Mouse (Mus musculus): ENCODE measurements around the gene Pfn3. TPM values are rescaled to one million over a fixed set of nuclear protein-coding genes. Genes with fewer than 3 reads are reported as not detected.

Pfn3 gene
- 0.80 TPM in 1 of 2 replicates, not detected in the other for polyA plus RNA-seq (2015; fragmentation: Nextera tagmentation; extraction: Ambion mirVana)

DNA sequence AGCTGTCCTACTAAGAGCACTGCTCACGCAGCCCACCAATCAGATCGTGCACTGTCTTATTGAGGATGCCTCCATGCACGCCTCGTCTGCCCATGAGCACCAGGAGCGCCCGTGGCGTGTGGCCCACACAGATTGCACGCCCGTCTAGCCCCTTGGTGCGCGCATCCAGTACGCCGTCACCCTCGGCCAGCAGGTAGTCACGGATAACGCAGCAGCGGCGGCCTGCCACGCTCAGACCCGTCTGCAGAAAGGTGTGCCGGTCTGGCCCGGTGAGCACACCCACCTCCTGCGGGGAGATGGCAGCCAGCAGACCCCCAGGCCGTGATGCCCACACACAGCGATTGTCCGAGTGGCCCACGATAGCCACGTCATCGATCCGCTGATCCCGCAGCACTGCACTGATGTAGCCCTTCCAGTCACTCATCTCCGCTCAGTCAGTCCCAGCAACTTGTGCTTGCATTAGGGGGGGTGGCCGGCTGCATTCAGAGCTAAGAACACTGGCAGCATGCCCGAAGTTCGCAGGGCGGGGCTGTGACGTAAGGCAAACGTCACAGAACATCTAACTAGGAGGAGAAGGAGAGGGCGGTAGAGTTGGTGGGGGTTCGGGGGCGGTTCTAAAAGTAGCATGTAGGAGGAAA, at the start of gene Pfn3:
TSS of gene Pfn3 (minus strand) at position 490 of the 638 bp plus-strand sequence.
- Histone ChIP-seq H3K27ac (no peak within 1 kb of the TSS), H3K36me3 (no peaks in the 10 kb centered on the region), H3K27me3 (peaks cover 56% of the 10 kb centered on the region), H3K4me1 (replicated peaks) (peaks cover 17% of the 10 kb centered on the region), H3K4me3 (peak within 1 kb of the TSS; percentile 44), H3K9ac (peak within 1 kb of the TSS; percentile 70), H3K9me3 (no peaks in the 10 kb centered on the region), H3K4me2 (peak within 1 kb of the TSS; percentile 69)
- WGBS = 10% methylated on average over 41 of the region's 41 CpGs
- peak; percentile 70 for ATAC-seq (ENCODE audit: low FRiP score)

DNA sequence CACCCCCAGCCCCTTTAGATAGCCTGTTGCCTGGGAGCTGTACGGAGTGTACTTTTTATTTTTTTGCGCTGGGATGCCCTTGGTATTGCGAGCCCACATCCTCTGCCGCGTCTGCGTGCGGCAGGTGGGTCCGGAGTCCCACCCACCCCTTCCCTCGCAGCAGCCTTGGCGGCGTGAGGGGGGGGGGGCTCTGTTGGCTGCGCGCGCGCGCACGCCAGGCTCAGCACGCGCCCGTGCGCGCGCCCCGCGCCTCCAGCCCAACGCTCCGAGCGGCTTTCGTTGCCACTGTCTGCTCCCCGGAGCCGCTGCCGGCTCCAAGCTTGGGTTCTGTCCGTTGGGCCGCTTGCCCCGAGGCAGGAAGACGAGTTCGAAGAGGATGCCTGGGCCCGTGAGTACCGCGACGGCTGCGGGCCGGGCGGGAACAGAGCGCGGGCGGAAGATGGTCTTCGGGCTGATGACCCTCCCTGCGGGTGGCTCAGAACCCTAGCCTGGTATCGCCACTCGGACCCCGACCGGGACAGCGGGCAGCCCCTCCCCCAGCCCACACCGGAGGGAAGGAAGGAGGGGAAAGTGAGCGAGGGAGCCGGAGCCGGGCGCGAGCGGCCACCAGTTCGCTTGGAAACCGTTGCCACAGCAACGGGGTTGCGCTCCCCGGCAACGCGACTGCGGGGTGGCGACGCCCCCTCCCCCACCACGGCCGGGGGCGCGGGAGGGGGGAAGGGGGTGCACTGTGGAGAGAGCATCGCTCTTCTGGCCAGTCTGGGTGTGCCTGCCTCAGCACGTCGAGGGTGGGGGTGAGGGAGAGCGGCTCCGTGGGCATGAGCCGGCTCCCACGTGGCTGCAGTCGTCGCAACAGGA, 49.2 kb upstream of the Pfn3 start, which contains the start of gene Prr7:
TSS of gene Prr7 (plus strand) at position 241 of the 858 bp plus-strand sequence.
- H3K36me3 ChIP-seq = peaks cover 28% of the 10 kb centered on the region
- H3K27me3 ChIP-seq = peaks cover 24% of the 10 kb centered on the region
- under 1% methylated on average over 68 of the region's 84 CpGs for WGBS
- peak within 1 kb of the TSS; percentile 83 for H3K4me2 ChIP-seq
- H3K4me1 ChIP-seq (replicated peaks) = peaks cover 61% of the 10 kb centered on the region
- H3K9me3 ChIP-seq = no peaks in the 10 kb centered on the region
- H3K27ac ChIP-seq = peak within 1 kb of the TSS; percentile 99
- peak within 1 kb of the TSS; percentile 92 for H3K9ac ChIP-seq
- ATAC-seq (ENCODE audit: low FRiP score) = peak; percentile 79
- peak within 1 kb of the TSS; percentile 82 for H3K4me3 ChIP-seq

DNA sequence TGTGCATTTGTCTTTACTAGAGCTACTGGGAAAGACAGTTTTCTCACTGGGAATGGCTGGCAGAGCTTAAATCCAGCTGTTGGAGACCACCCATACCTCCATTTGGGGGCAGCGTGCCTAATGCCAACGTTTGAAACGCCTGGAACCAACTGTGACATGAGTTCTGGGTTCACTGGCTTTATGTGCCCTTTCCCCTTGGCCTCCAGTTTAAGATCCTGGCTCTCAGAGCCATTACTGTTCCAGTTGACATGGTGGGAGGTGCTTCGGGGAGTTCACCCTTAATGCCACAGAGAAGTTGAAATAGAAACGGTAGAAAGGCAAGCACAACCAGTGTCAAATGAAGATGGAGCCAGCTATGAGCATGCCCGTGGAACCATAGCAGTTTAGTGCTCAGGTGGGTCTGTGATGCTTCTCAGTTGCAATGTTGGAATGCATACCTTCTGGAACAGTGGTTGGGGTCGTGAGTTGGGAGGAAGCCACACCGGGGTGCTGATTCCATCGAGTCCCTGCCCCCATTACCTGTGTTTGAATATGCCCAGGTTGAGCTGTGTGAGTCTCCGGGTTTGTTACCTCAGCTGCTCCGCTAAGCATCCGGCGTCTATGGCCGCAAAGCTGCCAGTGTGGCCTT, 48.5 kb upstream of the Pfn3 start:
- Histone ChIP-seq H3K27me3 (peaks cover 23% of the 10 kb centered on the region), H3K9ac (peak overlapping the region; percentile 92), H3K9me3 (no peaks in the 10 kb centered on the region), H3K4me1 (replicated peaks) (peaks cover 53% of the 10 kb centered on the region), H3K36me3 (peaks cover 36% of the 10 kb centered on the region), H3K4me2 (peak overlapping the region; percentile 83), H3K4me3 (peak overlapping the region; percentile 82), H3K27ac (peak overlapping the region; percentile 99)
- WGBS = 7% methylated on average over 14 of the region's 14 CpGs
- ATAC-seq (ENCODE audit: low FRiP score) = peak; percentile 8

DNA sequence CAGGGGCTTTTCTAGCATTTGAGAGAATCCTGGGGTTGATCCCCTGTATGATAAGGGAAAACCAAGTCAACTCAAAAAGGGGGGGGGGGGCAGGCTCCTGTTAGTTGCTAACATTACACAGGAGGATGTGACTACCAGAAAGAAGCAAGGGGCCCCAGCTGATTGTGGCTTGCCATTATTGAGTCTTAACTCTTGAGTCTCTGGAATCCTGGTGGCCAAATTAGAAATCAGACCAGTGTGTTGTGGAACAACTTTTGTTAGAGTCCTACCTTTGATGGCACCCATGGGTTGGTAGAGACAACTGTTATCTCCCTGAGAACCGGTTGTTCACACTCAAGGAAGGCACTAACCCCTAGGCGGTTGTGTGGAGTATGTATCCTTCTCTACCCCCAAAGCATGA, 47.9 kb upstream of the Pfn3 start:
- Histone ChIP-seq H3K4me1 (replicated peaks) (peaks cover 48% of the 10 kb centered on the region), H3K4me3 (no peak overlapping the region), H3K27ac (0 out of 2 replicates have a peak overlapping the region, but pooled peaks have one; percentile 99), H3K9me3 (no peaks in the 10 kb centered on the region), H3K4me2 (peak overlapping the region; percentile 83), H3K27me3 (peaks cover 18% of the 10 kb centered on the region), H3K9ac (peak overlapping the region; percentile 92; the same call in 1 of the 2 replicates), H3K36me3 (peaks cover 41% of the 10 kb centered on the region)
- 56% methylated on average over 2 of the region's 2 CpGs for WGBS
- ATAC-seq (ENCODE audit: low FRiP score) = no peak

DNA sequence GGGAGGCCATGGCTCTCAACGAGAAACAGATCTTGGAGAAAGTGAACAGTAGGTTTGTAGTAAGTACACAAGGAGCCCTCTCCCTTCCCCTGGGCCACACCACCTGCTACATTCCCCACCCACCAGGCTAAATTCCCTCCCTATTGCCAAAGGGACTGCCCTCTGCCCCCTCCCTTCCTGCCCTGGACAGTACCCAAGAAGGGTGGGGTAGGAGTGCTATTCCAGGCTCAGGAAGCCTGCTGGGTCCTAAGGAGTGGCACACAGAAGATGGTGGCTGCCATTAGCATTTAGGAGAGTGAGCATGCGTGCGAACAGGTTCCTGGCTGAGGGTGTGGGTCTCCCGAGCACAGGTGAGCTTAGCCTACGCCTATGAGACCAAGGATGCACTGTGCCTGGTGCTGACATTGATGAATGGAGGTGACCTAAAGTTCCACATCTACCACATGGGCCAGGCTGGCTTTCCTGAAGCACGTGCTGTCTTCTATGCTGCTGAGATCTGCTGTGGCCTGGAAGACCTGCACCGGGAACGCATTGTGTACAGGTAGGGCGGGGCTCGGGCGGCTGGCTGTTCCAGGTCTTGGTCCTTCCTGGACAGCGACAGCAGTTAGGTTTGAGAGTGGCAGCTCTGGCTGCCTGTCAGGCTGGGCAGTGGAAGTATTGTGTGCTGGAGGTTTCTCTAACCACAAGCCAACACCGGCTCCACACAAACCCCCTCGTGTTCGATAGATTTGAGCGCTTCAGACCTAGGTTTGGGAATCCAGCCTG, 36.9 kb upstream of the Pfn3 start:
- H3K27me3 ChIP-seq = no peaks in the 10 kb centered on the region
- H3K9ac ChIP-seq = no peak overlapping the region
- H3K36me3 ChIP-seq = peaks cover 76% of the 10 kb centered on the region
- H3K4me2 ChIP-seq = no peak overlapping the region
- no peak for ATAC-seq (ENCODE audit: low FRiP score)
- 94% methylated on average over 16 of the region's 16 CpGs for WGBS
- H3K4me1 ChIP-seq (replicated peaks) = peaks cover 15% of the 10 kb centered on the region
- no peaks in the 10 kb centered on the region for H3K9me3 ChIP-seq
- H3K4me3 ChIP-seq = no peak overlapping the region
- H3K27ac ChIP-seq = no peak overlapping the region

DNA sequence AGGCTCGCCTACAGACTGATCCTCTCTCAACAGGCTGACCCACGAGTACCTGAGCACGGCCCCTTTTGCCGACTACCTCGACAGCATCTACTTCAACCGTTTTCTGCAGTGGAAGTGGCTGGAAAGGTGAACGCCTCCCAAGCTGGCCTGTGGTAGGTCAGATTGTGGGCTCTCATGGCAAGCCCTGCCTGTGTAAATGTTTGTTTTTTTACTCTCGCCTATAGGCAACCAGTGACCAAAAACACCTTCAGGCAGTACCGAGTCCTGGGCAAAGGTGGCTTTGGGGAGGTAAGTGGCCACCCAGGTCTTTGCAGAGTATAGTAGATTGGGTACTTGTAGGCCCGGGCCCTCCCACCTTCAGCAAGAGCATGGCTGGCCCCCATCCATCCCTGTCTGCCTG, 36.3 kb upstream of the Pfn3 start:
- H3K36me3 ChIP-seq = peaks cover 71% of the 10 kb centered on the region
- no peak overlapping the region for H3K27ac ChIP-seq
- peaks cover 22% of the 10 kb centered on the region for H3K4me1 ChIP-seq (replicated peaks)
- no peak overlapping the region for H3K4me2 ChIP-seq
- 93% methylated on average over 10 of the region's 10 CpGs for WGBS
- H3K9me3 ChIP-seq = no peaks in the 10 kb centered on the region
- no peak overlapping the region for H3K9ac ChIP-seq
- no peak for ATAC-seq (ENCODE audit: low FRiP score)
- H3K27me3 ChIP-seq = no peaks in the 10 kb centered on the region
- no peak overlapping the region for H3K4me3 ChIP-seq

DNA sequence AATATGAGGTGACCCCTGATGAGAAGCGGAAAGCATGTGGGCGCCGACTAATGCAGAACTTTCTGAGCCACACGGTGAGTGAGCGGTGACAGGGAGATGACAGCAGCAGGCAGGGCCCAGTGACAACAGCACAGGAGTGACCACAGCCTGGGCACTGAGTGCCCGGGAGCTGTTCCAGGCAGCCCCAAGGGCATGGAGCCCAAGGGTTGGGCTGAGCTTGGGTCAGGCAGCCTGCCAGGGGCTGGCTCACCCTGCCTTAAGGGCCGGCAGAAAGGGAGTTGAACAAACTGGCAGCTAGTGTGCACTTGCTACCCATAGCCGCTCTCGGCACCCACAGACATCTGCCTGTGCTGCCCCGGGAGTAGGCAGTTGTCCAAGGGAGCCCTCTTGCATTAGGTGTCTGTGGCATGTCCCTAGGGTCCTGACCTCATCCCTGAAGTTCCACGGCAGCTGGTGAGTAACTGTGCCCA, 35.5 kb upstream of the Pfn3 start:
- Histone ChIP-seq H3K9me3 (no peaks in the 10 kb centered on the region), H3K9ac (no peak overlapping the region), H3K4me2 (no peak overlapping the region), H3K4me1 (replicated peaks) (peaks cover 30% of the 10 kb centered on the region), H3K27ac (no peak overlapping the region), H3K27me3 (no peaks in the 10 kb centered on the region), H3K36me3 (peaks cover 64% of the 10 kb centered on the region), H3K4me3 (no peak overlapping the region)
- 93% methylated on average over 11 of the region's 11 CpGs for WGBS
- ATAC-seq (ENCODE audit: low FRiP score) = no peak

DNA sequence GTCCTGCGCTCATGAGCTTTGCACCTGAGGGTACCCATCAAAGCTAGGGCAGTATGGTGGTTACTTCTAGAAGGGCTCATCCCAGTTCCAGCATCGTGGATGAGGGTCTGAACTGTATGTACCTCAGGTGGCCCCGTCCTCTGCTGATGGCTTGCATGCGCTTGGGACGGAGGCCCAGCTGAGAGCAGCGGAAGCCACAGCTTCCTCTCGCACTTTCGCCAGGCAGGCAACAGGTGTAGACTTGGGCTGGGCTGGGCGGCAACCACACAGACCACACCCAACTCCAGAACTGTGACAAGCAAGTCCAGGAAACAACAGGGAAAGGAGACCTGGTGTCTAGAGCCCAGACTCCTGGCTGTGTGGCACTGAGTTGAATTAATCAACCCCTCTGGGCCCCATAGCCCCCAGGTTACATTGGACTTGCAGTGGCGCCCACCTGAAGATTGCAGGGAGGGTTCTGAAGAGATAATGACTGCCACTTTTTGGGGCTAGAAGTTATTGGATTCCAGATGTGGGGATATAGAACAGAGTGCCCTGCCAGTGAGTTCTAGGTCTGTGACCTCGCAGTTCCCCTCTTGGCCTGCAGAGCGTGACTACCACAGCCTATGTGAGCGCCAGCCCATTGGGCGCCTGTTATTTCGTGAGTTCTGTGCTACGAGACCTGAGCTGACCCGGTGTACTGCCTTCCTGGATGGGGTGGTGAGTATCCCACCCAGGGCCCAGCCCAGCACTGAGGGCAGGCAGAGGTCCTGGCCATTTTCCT, 34.8 kb upstream of the Pfn3 start:
- 90% methylated on average over 17 of the region's 17 CpGs for WGBS
- no peak overlapping the region for H3K4me3 ChIP-seq
- peaks cover 30% of the 10 kb centered on the region for H3K4me1 ChIP-seq (replicated peaks)
- H3K36me3 ChIP-seq = peaks cover 57% of the 10 kb centered on the region
- ATAC-seq (ENCODE audit: low FRiP score) = no peak
- H3K9ac ChIP-seq = no peak overlapping the region
- H3K4me2 ChIP-seq = no peak overlapping the region
- no peak overlapping the region for H3K27ac ChIP-seq
- no peaks in the 10 kb centered on the region for H3K9me3 ChIP-seq
- no peaks in the 10 kb centered on the region for H3K27me3 ChIP-seq

DNA sequence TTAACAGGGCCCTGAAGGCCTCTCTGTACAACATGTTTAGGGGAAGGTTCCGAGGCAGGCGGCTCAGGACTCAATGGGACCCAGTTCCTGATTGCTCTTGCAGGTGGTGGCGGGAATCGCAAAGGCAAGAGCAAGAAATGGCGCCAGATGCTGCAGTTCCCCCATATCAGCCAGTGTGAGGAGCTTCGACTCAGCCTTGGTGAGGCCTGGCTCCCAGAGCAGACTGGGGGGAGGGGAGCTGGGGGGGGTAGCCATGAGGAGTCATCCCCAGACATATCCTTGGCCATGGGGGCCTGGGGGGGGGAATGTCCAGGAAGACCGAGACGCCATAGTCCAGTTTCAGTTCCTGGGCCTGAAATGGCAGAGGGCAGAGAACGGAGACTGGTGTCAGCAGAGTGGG, 34.2 kb upstream of the Pfn3 start:
- Histone ChIP-seq H3K9ac (no peak overlapping the region), H3K27ac (no peak overlapping the region), H3K4me2 (no peak overlapping the region), H3K9me3 (no peaks in the 10 kb centered on the region), H3K4me3 (no peak overlapping the region), H3K4me1 (replicated peaks) (peaks cover 30% of the 10 kb centered on the region), H3K27me3 (no peaks in the 10 kb centered on the region), H3K36me3 (peaks cover 50% of the 10 kb centered on the region)
- ATAC-seq (ENCODE audit: low FRiP score) = no peak
- 95% methylated on average over 9 of the region's 9 CpGs for WGBS

DNA sequence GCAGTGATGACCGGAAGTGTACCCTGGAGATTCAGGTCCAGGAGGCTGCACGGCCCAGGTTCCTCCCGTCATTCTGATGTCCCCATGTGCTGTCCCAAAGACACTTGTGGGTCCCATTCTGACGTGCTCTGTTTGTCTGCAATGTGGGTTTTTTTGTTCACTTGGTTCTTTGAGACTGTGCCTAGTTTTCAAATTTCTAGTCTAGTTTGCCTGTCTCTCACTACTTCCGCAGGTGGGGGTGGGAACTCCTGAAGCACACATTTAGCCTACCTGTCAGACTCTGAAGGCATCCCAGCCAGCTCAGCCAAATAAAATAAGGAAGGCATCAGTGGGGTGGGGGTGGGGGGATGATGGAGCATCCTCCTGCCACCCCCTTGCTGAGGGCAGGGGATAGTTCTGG, 33.1 kb upstream of the Pfn3 start:
- Histone ChIP-seq H3K4me2 (no peak overlapping the region), H3K4me1 (replicated peaks) (peaks cover 38% of the 10 kb centered on the region), H3K36me3 (peaks cover 39% of the 10 kb centered on the region), H3K9me3 (no peaks in the 10 kb centered on the region), H3K9ac (no peak overlapping the region), H3K4me3 (no peak overlapping the region), H3K27ac (no peak overlapping the region), H3K27me3 (no peaks in the 10 kb centered on the region)
- 95% methylated on average over 5 of the region's 5 CpGs for WGBS
- no peak for ATAC-seq (ENCODE audit: low FRiP score)

DNA sequence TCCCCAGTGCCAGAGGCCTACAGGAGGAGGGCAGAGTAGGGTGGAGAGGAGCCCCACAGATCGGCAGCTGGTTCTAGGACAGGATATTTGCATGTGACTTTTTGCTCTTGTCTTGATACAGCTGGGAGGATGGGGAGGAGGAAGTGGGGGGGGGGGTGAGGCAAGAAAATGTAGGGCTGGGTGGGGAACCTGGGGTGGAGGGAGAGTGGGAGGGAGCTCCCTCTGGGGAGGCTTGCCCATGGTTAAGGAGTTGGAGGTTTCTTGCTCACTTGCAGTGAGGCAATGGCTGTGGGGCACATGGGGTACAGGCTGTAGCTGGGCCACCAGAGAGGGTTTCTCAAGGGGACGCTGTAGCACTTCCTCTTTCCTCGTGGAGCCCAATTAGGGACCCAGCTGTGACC, 32.5 kb upstream of the Pfn3 start:
- H3K4me2 ChIP-seq = no peak overlapping the region
- no peaks in the 10 kb centered on the region for H3K9me3 ChIP-seq
- ATAC-seq (ENCODE audit: low FRiP score) = no peak
- 66% methylated on average over 3 of the region's 3 CpGs for WGBS
- no peak overlapping the region for H3K4me3 ChIP-seq
- H3K27me3 ChIP-seq = no peaks in the 10 kb centered on the region
- peaks cover 38% of the 10 kb centered on the region for H3K4me1 ChIP-seq (replicated peaks)
- H3K36me3 ChIP-seq = peaks cover 34% of the 10 kb centered on the region
- H3K9ac ChIP-seq = peak overlapping the region; percentile 95; the same call in 1 of the 2 replicates
- no peak overlapping the region for H3K27ac ChIP-seq

Measured in hindbrain, embryonic 13.5 days (tissue).